Mouse (Mus musculus) T-helper 17 cell (primary cell): ENCODE results near the gene Ubqln1.

Source experiments
- in situ Hi-C, 2 experiments: fragments of 300-600 bp; cut with MboI, MseI; formaldehyde crosslinking; loops; 1 replicate in 1 of 2; 2 replicates in 1 of 2; pipeline ENCODE4 v1.15.1; 2025; ENCODE audit warnings: high pct_unique_total_duplicates in 2 of 2

Ubqln1 gene

DNA sequence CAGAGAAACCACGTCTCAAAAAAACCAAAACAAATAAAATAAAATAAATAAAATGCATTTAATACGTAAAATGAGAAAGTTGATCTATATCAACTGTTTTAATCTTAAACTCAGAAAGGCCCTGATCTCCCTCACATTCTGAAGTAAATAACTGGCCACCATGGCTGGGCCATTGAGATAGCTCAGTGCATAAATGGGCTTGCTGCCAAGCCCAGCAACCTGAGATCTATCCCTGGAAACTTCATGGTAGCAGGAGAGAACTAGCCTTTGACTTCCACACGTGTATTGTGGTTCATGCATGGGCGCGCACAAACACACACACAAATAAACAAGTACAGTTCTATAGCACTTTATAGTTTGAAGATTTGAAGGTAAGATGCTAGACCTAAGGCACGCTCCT is 14.1 kb downstream of the Ubqln1 start:
- in situ Hi-C loops, result no loop called here

DNA sequence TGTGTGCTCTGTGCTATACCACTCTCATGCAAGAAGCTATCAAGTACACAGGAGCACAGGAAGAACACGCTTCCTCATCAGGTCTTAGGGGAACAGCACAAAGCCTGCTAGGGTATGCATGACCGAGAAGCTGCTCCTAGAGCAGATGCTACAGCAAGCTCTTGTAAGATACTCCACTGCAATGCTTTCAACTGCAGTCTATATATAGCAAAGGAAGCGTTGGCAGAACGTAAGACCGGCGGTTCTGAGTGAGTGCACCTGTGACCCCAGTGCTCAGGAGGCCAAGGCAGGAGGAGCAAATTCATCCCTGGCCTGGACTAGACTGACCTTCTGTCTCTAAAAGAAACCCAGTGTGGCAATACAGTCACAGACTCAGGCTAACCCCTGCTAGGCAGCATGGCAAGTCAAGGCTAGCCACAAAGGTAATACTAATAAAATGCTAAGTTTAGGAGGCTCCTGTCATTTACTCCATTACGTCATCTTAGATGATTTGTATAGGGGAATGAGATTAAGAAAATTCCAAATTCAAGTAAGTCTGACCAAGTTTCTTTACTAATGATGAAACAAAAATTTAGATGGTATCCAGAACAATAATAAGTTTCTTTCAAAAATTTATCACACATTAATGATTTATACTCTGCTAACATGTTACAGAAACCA is 17.3 kb downstream of the Ubqln1 start:
- in situ Hi-C loops, result no loop called here

DNA sequence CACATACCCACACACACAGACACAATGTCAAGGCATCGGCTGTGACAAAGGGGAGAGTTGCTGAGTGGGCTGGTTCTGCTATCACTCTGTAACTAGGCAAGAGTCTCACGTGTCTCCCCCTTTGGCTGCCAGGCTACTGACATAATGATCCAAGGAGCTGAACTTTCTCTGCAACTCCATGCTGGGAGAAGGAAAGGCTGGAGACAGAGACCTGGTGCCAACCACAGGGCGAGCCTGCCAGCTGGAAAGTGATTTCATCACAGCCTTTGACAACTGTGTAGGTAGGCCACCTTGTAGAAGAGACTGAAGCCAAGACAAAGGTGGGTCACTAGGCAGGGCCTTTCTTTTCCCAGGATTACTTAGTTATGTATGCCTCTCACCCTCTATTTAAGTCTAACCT is 18.2 kb downstream of the Ubqln1 start:
- in situ Hi-C loops, result no loop called here

DNA sequence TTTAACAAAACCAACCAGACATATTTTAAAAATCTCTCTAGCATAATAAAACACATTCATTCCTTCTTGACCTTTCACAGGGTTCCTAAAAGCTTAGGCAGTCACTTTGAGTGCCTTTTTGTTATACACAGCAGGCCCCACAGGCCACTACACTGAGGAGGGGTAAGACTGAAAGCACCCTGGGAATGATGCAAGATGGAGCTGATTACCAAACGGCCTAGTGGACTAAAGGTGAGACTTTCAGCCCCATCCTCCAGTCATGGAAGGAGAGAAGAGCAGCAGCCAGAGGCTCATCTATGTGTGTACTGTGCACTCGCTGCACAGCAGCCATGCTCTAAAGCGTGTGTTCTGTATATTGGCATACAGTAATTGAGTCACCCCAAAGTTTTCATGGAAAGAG is 20.5 kb downstream of the Ubqln1 start:
- in situ Hi-C loops, result no loop called here

DNA sequence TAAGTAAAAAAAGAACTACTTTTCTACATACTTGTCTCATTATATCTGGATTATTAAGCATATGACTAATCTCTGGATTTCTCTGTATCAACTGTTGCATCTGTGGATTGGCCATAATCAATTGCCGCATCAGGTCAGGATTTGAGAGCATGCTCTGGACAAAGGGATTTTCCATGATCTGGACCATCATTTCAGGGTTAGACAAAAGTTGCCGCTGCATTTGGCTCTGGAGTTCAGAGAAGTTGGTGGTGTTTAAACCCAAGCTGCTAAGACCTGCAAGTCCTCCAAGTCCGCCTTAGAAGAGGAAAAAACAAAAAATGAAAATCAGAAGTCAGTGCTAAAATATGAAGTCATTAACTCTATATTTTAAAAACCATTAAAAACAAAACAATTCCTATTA is 22.2 kb downstream of the Ubqln1 start:
- in situ Hi-C loops, result no loop called here

DNA sequence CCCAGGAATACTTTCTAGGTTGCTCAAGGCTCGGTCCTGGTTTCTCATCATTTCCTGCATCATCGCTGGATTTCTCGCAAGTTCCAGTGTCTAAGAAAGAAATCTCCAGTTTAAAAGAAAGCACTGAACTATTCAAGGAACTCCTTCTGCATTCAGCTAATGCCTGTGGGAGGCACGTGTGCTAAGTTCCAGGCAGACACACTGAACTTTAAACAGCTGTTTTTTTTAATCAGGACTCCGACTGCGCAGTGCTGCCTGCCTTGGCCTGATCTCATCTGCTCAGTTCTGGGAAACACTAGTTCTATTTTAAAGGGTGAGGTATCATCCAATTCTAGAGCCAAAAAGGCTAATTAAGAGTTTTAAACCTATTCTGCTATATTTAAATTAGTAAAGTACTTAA is 23.3 kb downstream of the Ubqln1 start:
- in situ Hi-C loops, result no loop called here

DNA sequence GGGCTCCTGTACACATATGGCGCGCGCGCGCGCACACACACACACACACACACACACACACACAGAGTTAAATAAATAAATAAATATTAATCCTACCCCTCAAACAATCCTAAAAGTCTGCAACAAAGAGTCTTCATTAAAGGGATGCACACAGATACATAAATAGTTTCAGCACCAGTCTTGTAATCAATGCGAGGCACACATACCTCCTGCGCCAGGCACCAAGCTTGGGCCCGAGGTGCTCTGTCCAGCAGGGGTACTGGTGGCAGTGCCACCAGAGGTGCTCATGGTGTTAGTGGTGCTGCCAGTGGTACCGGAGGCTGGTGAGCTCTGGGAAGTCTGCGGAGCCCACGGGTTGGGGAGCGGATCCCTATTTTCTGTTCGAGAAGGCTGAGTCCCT is 23.9 kb downstream of the Ubqln1 start:
- in situ Hi-C loops, result no loop called here

DNA sequence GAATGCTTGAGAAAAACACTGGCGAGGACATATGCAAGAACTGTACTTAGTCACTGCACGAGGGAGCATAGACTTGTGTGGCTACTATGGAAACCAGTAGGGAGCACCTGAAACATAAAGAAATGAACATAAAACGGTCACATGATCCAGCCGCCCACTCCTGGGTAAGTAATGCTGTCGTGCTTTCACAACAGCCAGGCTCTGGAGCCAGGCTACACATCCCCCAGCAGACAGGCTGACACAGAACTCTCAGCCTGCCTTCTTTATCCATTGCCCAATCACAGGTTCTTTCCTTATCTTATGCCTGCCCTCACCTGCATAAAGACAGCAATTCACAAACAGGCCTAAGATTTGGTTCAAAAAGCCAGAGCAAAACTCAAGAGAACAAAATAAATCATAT is 26.0 kb downstream of the Ubqln1 start:
- in situ Hi-C loops, result loop anchor here (5.0 kb wide), 2 partner anchors 33 to 43 kb away; no protein-coding TSS in a partner anchor

DNA sequence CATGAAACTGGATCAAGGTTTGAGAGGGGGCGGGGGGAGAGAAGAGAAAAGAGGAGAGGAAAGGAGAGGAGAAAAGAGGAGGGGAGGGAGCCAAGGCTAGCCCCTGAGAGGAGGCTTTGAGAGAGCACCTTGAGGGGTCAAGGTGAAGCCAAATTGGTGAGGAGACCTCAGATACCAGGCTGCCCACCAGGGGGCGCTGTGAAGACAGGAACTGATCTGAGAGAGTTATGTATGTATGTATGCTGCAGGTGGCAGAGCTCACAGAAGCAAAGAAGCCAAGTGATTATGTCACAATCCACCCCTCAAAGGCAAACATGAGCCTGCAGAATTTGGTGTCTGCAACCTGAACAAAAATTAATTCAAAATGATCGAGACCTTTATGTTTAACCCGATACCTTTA is 27.0 kb downstream of the Ubqln1 start:
- in situ Hi-C loops, result loop anchor here (5.0 kb wide), 2 partner anchors 34 to 44 kb away; no protein-coding TSS in a partner anchor

DNA sequence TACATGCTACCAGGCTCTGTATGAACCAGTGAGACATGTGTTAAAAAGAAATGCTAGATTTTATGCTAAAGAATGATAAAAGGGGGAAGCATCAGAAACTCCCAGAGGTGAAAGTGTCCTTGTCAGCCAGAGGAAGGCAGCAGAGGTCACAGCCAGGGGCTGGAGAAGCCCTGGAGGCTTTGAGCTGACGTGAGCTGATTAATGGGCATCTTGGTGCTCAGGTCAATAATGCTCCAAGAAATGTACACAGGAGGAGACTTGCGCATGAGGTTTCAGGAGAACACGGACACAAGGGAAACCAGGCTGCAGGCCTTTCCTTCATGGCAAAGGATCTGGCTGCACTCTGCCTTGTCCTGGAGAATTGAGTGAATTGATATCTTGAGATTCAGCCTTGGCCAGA is 27.7 kb downstream of the Ubqln1 start:
- in situ Hi-C loops, result loop anchor here (5.0 kb wide), 2 partner anchors 35 to 45 kb away; no protein-coding TSS in a partner anchor

DNA sequence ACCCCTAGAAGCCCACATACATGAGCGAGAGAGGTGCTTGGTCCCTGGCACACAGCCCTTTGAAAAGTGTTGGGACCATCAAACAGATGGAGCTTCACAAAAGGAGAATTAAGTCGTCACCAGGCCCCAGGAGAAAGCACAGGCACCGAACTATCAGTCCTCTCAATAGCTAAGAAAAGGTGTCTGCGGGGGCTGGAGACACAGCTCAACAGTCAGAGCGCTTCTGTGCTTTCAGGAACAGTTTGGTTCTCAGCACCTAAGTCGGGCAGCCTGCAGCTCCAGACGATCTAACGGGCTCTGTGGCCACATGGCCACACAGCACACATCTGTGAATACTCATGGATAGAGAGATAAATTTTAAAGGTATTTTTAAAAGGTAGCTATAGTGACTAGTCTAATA is 29.2 kb downstream of the Ubqln1 start:
- in situ Hi-C loops, result loop anchor here (5.0 kb wide), 2 partner anchors 36 to 46 kb away; no protein-coding TSS in a partner anchor

DNA sequence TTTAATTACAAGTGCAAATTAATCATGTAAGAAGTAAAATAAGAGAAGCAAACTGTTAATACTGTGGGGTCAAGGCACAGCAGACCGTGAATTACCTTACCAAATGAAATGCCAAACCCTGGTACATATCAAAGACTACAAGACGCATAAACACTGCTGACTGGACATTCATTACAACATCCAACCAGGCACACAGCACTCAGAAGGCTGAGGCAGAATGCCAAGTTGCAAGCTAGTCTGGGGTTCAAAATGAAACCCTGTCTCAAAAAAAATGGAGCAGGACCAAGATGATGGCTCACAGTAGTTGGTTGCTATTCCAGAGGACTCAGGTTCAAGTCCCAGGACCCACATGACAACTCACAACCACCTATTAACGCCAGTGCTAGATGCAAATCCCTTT is 31.3 kb downstream of the Ubqln1 start:
- in situ Hi-C loops, result no loop called here

DNA sequence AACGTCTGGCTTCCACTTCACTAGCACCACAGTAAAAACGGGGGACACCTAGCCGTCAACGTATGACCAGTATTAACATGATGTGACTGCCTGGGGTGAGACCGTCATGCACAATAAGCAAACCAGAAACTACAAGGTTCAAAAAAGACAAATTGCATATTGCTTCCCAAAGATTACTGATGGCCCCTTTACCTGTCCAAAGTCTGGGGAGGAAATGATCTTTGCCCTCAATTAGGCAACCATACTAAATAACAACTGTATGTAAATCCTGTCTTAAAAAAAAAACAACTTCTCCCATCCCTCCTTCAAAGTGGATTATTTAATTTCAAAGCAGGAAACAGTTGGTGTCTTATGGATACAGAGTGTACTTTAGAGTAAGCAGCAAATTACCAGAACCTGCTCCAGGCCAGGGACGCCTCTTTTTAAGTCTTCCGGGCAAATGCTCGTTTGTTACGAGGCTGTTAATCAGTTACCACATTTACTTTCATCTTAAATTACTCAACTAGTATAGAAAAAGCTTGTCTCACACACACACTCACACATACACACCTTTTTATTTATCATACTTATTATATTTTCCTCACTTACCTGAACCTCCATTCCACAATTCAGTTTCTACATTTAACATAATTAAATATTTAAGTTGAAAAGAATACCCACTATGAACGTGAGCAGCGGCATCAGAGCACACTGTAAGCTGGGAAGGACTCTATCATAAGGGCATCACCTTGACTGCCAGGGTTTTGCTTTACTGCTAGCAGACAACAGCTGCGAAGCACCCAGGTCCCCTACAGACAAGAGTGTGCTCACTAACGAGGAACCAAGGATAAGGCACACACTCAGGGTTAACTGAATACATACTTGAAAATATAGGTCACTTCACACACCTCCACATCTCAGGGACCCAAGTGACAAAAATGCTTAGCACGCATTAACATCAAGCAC is 33.6 kb downstream of the Ubqln1 start:
- in situ Hi-C loops, result no loop called here

DNA sequence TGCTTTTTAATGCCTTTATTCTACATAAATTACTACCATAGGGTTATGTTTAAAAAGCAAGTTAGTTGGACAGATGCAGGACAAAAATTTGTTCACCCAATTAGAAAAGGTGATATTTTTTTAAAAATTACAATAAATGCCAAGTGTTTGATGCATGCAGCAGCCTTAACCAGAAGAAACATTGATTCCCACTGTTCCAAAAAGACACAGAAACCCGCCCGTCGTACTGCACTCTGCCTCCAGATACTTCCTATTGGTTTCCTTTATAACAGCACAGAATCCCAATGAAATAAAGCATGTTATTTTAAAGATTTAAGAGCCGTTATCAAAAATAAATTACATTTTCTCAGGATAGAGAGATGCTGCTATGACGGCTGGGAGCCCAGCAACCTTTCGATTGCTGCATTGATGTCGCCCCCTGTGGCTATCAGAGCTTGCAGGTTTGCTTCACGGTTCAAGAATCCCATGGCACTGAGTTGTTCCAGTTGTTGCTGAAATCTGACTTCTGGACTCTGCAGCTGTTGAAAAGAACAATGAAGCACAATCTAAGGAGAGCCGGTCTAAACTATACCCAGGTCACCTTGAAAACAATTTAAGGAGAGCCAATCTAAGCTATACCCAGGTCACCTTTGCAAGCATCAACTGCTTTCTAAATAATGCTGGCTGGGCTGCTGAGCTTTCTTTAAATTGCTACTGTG is 37.8 kb downstream of the Ubqln1 start:
- in situ Hi-C loops, result no loop called here

DNA sequence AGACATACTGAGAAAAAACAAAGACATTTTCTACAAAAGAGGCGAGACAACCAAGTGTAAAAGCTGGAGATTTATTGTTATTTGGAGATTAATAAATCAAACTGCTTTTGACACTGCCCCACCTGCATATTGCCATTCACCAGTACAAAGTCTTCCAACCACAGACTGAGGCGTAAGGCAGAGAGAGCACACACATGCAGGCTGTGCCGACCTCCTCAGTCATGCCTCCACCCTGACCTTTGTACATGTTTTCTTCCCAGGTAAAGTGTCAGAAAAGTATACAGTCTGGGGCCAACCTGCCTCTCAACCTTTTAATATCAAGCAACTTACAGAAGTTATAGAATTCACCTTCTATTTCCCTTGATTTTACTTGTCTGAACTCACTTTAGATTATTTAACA is 39.3 kb downstream of the Ubqln1 start:
- in situ Hi-C loops, result no loop called here

DNA sequence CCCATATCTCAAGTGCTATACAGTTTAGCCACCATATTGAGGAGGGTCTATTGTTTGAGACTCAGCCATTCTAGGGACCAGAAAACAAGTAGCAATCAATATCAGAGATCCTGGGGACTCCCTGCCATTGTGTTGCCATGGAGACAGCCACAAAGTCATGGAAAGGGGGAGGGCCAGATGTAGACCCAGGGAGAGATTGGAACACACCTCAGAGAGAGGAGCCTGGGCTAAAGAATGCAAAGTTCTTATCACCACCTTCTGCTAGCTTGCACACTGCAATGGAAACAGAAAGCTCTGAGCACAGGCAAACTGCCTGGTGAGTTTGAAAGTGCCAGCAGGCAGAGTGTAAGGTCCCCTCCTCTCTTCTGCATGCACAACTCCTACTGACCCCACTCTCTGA is 47.3 kb downstream of the Ubqln1 start:
- in situ Hi-C loops, result loop anchor here (10.0 to 25.0 kb wide), 2 partner anchors 219 to 377 kb away; partner anchors contain the start of gene 2210016F16Rik (in 1 of the 2)

DNA sequence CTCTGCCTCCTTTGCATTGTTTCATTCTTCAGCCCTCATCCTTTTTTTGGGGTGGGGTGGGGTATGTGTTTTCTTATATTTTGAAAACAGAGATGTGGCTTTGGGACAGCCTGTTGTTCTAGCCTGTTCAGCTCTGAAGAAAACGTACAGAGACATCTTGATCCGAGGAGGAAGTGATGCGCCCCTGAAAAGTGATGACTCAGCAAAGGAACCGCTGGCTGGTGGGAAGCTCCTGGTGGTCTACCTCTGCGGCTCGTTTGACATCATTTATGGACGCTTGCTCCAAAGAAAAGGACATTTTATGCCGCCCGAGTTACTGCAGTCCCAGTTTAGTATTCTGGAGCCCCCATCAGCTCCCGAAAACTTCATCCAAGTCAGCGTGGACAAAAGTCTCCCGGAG is 52.1 kb downstream of the Ubqln1 start:
- in situ Hi-C loops, result loop anchor here (10.0 to 25.0 kb wide), 2 partner anchors 224 to 381 kb away; partner anchors contain the start of gene 2210016F16Rik (in 1 of the 2)

DNA sequence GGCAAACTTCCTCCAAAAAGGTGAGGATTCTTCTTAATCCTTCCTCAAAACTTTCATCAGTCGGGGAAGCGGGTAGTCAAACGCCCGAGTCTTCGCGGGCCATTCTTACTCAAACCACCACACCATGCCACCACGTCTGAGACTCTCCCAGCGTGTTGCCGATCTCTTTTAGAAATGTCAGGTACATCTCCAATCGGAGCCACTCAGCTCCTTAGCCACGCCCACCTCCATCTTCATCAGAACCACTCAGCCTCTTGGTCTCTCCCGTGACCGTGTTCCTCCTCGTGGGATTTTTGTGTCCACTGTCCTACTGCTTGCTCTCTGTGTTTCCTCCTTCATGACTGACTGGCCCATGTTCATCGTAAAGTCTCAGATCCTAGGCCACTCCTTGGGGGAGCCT is 54.7 kb downstream of the Ubqln1 start:
- in situ Hi-C loops, result loop anchor here (10.0 to 25.0 kb wide), 2 partner anchors 227 to 384 kb away; partner anchors contain the start of gene 2210016F16Rik (in 1 of the 2)

DNA sequence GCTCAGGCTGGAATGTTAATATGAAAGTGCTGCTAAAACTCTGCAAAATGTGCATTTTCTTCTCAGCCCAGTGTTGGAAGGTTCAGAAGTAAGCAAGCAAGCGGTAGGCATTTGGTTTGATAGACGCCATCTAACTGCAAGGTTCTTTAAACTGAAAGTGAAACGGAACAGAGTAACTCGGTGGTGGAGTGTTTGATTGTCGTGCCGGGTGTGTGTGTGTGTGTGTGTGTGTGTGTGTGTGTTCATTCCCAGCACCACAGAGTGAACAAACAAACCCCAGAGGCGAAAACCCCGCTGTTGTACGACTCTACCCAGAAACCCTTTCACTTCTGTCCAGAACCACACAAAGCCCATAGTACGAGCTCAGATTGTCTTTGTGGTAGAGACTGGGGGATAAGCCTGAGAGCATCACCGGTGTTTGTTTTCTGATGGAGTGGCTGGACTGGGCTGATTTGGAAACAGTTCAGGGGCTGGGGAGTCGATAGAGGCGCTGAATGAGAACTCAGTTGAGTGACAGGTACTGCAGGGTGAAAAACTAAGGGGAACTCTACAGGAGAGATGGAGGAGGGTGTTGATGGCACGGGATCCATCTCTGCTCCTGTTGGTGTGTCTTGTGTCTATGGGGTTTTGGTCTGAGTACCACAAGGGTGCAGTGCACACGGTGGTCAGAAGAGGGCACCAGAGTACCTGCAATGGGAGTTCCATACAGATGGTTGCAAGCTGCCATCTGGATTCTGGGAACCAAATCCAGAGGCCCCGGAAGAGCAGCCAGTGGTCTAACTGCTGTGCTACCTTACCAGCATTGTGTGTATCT is 57.1 kb downstream of the Ubqln1 start:
- in situ Hi-C loops, result loop anchor here (10.0 to 25.0 kb wide), 3 partner anchors 226 to 386 kb away; partner anchors contain the start of gene 2210016F16Rik (in 2 of the 2)

DNA sequence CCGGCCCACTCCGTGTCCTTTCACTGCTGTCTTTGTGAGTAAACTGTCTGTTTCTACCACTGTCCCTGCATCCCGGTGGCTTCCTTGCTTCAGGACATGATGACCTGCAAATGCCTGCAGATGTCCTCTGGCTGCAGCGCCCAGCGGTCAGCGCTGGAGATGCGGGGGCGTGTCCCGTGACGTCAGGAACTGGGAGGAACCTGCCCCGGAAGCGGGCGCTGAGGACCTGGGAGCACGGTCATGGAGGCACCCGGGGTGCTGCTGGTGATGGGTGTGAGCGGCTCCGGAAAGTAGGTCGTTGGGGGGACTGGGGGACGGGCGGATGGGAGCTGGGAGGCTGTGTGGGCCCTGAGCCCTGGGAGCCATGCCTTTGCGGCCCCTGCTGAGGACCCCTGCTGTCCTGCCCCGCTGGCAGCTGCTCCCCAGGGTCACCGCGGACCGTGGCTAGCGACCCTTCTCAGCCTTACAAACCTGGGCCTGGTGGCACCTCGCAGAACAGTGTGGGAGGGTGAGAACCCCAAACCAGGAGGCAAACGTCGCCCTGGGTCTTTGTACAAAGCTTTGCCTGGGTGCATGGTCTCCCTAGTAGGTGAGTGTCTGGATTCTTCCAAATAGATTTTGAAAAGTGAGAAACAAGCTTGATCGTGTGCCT is 57.9 kb downstream of the Ubqln1 start, which contains the start of gene Idnk:
Idnk (plus strand) TSS at position 203 of the 652 bp plus-strand sequence.
- in situ Hi-C loops, result loop anchor here (10.0 to 25.0 kb wide), 3 partner anchors 227 to 387 kb away; partner anchors contain the start of gene 2210016F16Rik (in 2 of the 2)
